Mouse (Mus musculus): ENCODE measurements at regions not wholly inside any gene's neighbourhood (a gene's known extent, or its start where the extent isn't known, plus 50 kb on each side); places are given as distances from the start of the nearest gene placed in this dataset.

DNA sequence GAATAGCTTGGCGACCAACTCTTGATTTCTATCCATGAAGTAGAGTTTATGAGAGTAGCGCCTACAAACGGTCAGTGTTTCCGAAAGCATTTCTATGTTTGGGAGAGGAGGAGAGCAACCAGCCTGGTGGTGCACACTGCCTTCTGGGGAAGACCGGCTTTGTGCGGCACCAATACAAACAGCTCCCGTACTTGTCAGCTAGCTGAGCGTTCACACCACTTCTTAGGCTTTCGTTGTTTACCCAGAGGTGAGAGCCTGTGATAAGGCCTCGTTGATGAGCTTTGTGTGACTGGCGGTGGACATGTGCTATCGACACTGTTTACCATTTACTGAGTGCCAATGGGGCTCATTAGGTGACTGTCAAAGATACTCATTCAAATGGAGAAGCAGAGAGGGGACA is 162.0 kb downstream of the Chic2 start:
- Histone ChIP-seq H3K9me3 (no peaks in the 10 kb centered on the region), H3K4me2 (replicated peaks) (no peak overlapping the region), H3K4me3 (no peak overlapping the region), H3K36me3 (no peaks in the 10 kb centered on the region), H3K27ac (no peak overlapping the region), H3K4me1 (peaks cover 6% of the 10 kb centered on the region), H3K27me3 (no peaks in the 10 kb centered on the region), H3K9ac (no peak overlapping the region)
- 86% methylated on average over 12 of the region's 12 CpGs for WGBS
- no peak for ATAC-seq (ENCODE audit: insufficient number of reproducible peaks, insufficient read depth, low FRiP score, low TSS enrichment)

DNA sequence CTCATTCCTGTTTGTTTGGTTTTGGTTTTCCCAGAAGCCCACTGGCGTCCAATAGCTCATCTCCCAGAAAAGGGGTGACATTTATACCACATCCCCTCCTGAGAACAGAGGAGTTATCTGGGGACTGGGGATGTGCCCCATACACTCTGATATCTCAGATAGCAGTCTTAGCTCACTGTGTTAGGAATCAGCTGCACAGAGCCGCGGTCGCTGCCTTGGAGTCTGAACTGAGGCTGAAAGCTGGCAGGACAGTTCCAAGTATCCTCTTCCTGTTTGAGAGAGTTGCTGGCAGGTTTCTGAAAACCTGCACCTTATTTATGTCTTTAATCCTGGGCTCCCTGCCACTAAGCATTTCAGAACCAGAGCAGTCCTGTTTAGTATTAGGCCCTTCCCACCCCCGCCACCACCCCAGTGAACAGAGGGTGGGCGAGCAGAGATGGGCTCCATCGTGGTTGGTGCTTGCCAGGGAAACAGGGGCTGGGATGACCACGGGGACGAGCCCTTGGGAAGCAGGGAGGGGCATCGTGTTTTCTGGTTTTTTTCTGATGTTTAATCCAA is 163.8 kb downstream of the Chic2 start:
- H3K36me3 ChIP-seq: no peaks in the 10 kb centered on the region
- no peaks in the 10 kb centered on the region for H3K27me3 ChIP-seq
- H3K9ac ChIP-seq: no peak overlapping the region
- 49% methylated on average over 10 of the region's 10 CpGs for WGBS
- H3K4me2 ChIP-seq (replicated peaks): no peak overlapping the region
- no peak for ATAC-seq (ENCODE audit: insufficient number of reproducible peaks, insufficient read depth, low FRiP score, low TSS enrichment)
- peaks cover 13% of the 10 kb centered on the region for H3K4me1 ChIP-seq
- no peak overlapping the region for H3K27ac ChIP-seq
- no peak overlapping the region for H3K4me3 ChIP-seq
- no peaks in the 10 kb centered on the region for H3K9me3 ChIP-seq

DNA sequence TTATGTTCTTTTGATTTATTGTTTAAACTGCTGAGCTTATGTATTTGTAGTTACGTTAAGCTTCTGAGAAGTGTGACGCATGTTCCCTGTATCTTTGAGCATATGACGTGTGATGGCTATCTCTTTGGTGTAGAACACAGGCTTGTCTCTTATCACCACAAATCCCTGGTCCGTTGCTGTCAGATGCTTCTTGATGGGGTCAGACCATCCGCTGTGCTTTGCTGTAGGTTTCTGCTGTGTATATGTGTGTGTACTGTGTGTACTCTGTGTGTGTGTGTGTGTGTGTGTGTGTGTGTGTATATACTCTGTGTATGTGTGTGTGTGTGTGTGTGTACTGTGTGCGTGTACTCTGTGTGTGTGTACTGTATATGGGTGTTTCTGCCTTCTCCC is 164.5 kb downstream of the Chic2 start:
- Histone ChIP-seq H3K4me3 (no peak overlapping the region), H3K4me1 (peaks cover 13% of the 10 kb centered on the region), H3K27ac (no peak overlapping the region), H3K27me3 (no peaks in the 10 kb centered on the region), H3K9ac (no peak overlapping the region), H3K4me2 (replicated peaks) (no peak overlapping the region), H3K9me3 (no peaks in the 10 kb centered on the region), H3K36me3 (no peaks in the 10 kb centered on the region)
- no peak for ATAC-seq (ENCODE audit: insufficient number of reproducible peaks, insufficient read depth, low FRiP score, low TSS enrichment)
- WGBS: 80% methylated on average over 6 of the region's 6 CpGs

DNA sequence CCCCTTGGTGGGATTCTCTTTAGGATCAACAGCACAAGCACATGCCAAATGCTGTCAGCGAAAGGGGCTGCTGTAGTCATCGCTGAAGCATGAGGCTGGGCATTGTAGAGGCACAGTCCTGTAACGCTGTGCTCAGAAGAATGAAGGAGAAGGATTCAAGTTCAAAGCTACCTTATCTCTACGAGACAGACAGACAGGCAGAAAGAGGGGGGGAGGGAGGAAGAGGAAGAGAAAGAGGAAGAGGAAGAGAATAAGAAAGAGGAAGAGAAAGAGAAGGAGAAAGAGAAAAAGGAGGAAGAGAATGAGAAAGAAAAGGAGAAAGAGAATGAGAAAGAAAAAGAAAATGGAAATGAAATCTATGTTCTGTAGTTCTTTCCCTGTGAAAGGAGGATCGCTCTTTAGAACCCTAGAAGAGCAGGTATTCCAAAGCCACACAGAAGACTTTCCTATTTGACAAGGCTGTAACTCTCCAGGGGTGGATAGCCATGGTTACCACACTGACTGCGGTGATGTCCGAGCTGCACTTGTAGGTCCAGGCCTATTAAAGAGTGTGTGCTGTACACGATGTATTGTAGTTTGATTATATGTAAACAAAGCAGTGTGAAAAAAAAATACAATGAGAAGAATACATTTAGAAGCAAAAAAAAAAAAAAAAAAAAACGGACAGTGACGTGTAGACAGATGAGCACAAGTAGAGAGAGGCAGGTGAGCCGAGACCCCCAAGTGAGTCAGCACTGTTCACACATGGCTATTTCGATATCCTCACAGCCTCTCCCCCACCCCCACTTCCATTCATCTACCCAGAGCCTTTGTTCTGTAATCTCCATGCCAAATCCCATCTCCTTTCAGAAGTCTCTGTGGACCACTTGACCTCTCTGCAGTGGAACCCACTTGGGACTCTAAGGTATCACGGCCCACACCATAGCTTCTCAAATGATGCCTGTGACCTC is 165.2 kb downstream of the Chic2 start:
- Histone ChIP-seq H3K27ac (no peak overlapping the region), H3K36me3 (no peaks in the 10 kb centered on the region), H3K9ac (no peak overlapping the region), H3K4me3 (no peak overlapping the region), H3K4me2 (replicated peaks) (no peak overlapping the region), H3K27me3 (no peaks in the 10 kb centered on the region), H3K9me3 (no peaks in the 10 kb centered on the region), H3K4me1 (peaks cover 13% of the 10 kb centered on the region)
- no peak for ATAC-seq (ENCODE audit: insufficient number of reproducible peaks, insufficient read depth, low FRiP score, low TSS enrichment)
- WGBS: 79% methylated on average over 11 of the region's 13 CpGs

DNA sequence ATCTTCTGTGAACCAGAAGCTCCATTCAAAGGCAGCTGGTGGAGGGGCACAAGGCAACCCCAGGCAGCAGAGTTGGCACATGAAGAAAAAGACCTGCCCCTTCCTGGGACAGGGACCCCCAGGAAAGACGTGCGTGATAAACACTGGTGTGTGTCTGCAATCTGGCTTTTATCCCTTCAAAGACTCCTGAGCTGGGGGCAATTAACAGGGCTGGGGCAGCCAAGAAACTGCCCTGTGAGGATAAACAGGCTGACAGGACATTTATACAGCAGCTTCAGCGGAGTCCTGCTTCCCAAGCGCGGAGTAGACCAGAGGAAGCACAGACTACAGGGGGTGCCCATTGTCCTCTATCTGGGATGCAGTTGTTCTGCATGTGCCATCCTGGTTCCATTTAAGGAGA is 167.0 kb downstream of the Chic2 start:
- 37% methylated on average over 5 of the region's 5 CpGs for WGBS
- peaks cover 13% of the 10 kb centered on the region for H3K4me1 ChIP-seq
- H3K9me3 ChIP-seq: no peaks in the 10 kb centered on the region
- no peaks in the 10 kb centered on the region for H3K27me3 ChIP-seq
- ATAC-seq (ENCODE audit: insufficient number of reproducible peaks, insufficient read depth, low FRiP score, low TSS enrichment): no peak
- no peak overlapping the region for H3K27ac ChIP-seq
- no peak overlapping the region for H3K9ac ChIP-seq
- no peak overlapping the region for H3K4me3 ChIP-seq
- H3K4me2 ChIP-seq (replicated peaks): no peak overlapping the region
- H3K36me3 ChIP-seq: no peaks in the 10 kb centered on the region

DNA sequence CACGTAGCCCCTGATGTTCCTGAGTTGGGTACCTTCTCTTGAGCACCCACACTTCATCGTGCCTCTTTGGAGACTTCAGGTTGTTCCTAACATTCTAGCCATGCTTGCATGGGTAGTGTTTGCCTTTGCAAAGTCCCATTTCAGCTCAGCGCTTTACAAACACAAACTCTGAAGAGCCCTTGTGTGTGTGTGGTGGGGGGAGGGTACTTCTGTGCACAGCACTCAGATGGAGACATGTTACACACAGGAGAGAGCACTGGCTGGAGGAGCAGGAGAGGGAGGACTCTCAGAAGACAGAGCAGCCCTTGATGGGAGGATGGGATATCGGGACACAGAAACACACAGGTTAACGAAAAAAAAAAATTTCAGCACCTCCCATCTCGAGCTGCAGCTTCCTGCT is 167.4 kb downstream of the Chic2 start:
- peaks cover 13% of the 10 kb centered on the region for H3K4me1 ChIP-seq
- ATAC-seq (ENCODE audit: insufficient number of reproducible peaks, insufficient read depth, low FRiP score, low TSS enrichment): no peak
- no peak overlapping the region for H3K4me2 ChIP-seq (replicated peaks)
- H3K27ac ChIP-seq: no peak overlapping the region
- H3K36me3 ChIP-seq: no peaks in the 10 kb centered on the region
- H3K9me3 ChIP-seq: no peaks in the 10 kb centered on the region
- WGBS: 53% methylated on average over 6 of the region's 6 CpGs
- no peak overlapping the region for H3K4me3 ChIP-seq
- no peaks in the 10 kb centered on the region for H3K27me3 ChIP-seq
- H3K9ac ChIP-seq: no peak overlapping the region

DNA sequence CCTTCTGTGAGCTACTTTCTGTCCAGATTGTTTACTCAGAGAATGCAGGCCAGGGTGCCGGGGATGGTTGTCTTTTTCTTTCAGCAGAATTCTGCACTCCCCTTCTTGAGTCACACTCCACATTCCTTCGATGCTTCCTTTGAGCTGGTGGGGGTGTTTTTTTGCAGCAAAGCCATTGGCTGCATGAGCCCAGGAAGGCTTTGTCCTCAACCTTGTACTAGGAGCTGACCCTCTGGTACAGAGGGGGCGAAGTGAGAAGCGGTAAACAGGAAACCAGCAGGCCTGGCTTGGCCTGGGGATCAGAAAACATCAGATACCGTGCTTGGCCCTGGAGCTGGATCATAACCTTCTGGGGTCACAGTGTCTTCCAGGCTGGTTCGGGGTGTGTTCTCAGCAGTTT is 169.9 kb downstream of the Chic2 start:
- H3K4me1 ChIP-seq: peaks cover 9% of the 10 kb centered on the region
- H3K4me3 ChIP-seq: no peak overlapping the region
- H3K9me3 ChIP-seq: no peaks in the 10 kb centered on the region
- 22% methylated on average over 6 of the region's 6 CpGs for WGBS
- H3K27me3 ChIP-seq: no peaks in the 10 kb centered on the region
- H3K4me2 ChIP-seq (replicated peaks): no peak overlapping the region
- no peaks in the 10 kb centered on the region for H3K36me3 ChIP-seq
- H3K9ac ChIP-seq: no peak overlapping the region
- no peak for ATAC-seq (ENCODE audit: insufficient number of reproducible peaks, insufficient read depth, low FRiP score, low TSS enrichment)
- no peak overlapping the region for H3K27ac ChIP-seq

DNA sequence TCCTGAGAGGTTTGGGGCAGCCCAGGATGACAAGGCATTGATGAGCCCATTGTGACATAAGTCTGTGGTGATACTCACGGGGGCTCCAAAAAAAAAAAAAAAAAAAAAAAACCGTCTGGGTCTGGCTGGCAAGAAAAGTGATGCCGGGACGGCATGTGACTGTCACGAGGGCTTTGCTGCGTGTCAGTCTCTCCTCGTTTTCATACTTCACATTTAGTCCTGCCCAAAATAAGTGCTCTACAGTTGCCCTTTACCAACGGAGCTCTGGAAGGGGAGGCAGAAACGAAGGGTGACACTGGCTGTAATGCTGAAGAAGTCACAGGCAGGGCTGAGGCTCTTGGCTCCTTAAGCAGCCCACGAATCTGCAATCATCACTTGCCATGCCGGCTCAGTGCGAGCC is 167.9 kb upstream of the Lnx1 start:
- Histone ChIP-seq H3K36me3 (no peaks in the 10 kb centered on the region), H3K9me3 (no peaks in the 10 kb centered on the region), H3K4me1 (peaks cover 5% of the 10 kb centered on the region; the same call in 1 of the 2 replicates), H3K27ac (no peak overlapping the region), H3K27me3 (no peaks in the 10 kb centered on the region), H3K4me2 (replicated peaks) (no peak overlapping the region), H3K9ac (no peak overlapping the region), H3K4me3 (no peak overlapping the region)
- 83% methylated on average over 12 of the region's 12 CpGs for WGBS
- no peak for ATAC-seq (ENCODE audit: insufficient number of reproducible peaks, insufficient read depth, low FRiP score, low TSS enrichment)

DNA sequence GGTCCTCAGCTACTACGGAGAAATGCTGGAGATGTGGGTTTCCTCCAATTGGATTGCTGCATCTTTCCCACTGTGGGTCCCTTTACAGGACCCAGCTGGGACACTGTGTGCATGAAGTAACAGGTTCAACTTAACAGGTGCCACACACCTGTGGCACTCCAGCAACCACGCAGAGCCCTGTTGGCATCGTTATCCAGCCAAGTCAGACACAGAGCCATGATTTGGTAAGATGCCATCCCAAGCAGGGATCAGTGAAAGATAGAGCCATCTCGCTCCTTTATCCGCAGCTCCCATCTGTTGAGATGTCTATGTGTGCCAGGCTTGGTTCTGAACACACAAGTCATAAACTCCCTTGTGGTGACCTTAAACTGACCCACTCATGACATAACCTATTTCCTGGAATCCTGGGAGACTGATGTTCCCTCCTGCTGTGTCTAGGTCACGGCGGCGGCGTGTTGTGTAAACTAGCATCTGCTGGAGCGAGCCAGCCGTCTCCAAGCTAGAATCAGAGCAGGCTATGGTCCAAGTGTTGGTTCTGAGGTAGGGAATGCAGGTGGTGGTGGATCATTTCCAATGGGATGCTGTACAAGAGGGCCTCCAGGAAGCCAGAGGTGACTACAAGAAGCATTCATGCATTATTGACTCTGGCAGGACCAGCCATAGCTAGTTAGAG is 164.5 kb upstream of the Lnx1 start:
- Histone ChIP-seq H3K4me1 (peaks cover 5% of the 10 kb centered on the region; the same call in 1 of the 2 replicates), H3K4me3 (no peak overlapping the region), H3K9me3 (no peaks in the 10 kb centered on the region), H3K9ac (no peak overlapping the region), H3K27ac (no peak overlapping the region), H3K36me3 (no peaks in the 10 kb centered on the region), H3K27me3 (no peaks in the 10 kb centered on the region), H3K4me2 (replicated peaks) (no peak overlapping the region)
- WGBS: 90% methylated on average over 11 of the region's 11 CpGs
- ATAC-seq (ENCODE audit: insufficient number of reproducible peaks, insufficient read depth, low FRiP score, low TSS enrichment): no peak

DNA sequence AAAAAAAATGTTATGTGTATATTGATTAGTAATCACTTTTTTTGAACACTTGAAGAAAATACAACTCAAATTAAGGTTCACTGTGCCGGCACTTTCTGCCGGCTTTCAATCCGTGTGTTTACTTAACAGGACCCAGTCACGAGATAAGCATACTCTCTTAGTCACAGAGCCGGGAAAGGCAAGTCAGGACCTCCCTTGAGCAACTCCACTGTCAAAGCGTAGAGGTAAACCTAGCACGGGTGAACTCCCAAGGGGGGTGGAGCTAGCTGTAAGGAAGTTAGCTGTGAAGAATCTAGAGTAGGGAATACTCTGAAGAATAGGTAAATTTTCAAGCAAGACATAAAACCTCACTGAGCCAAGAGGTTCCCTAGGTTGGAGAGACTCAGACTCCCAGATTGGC is 164.0 kb upstream of the Lnx1 start:
- Histone ChIP-seq H3K27me3 (no peaks in the 10 kb centered on the region), H3K27ac (no peak overlapping the region), H3K9me3 (no peaks in the 10 kb centered on the region), H3K4me2 (replicated peaks) (no peak overlapping the region), H3K4me3 (no peak overlapping the region), H3K36me3 (no peaks in the 10 kb centered on the region), H3K4me1 (peaks cover 5% of the 10 kb centered on the region; the same call in 1 of the 2 replicates), H3K9ac (no peak overlapping the region)
- ATAC-seq (ENCODE audit: insufficient number of reproducible peaks, insufficient read depth, low FRiP score, low TSS enrichment): no peak
- 55% methylated on average over 7 of the region's 7 CpGs for WGBS

DNA sequence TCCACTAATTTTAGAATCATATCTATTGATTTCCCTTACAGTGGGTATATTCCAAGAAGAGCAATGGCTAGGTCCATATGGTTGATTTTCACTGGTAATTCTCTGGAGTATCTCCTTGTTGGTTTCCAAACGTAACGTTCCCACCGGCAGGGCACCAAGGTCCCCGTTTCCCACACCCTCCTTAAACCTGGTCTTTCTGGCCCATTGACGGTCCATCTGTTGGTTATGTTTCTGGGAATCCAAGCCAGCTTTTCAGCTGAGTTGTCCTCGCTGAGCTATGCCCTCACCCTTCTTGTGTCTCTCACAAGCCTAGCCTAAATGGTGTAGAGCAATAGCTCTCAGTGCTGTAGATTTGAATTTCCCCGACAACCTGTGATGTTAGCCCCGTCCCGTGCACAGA is 162.7 kb upstream of the Lnx1 start:
- Histone ChIP-seq H3K27me3 (no peaks in the 10 kb centered on the region), H3K4me3 (no peak overlapping the region), H3K9me3 (no peaks in the 10 kb centered on the region), H3K36me3 (no peaks in the 10 kb centered on the region), H3K27ac (no peak overlapping the region), H3K4me2 (replicated peaks) (no peak overlapping the region), H3K4me1 (peaks cover 5% of the 10 kb centered on the region; the same call in 1 of the 2 replicates), H3K9ac (no peak overlapping the region)
- no peak for ATAC-seq (ENCODE audit: insufficient number of reproducible peaks, insufficient read depth, low FRiP score, low TSS enrichment)
- 91% methylated on average over 9 of the region's 9 CpGs for WGBS

Measured in embryonic facial prominence, embryonic 12.5 days (tissue).